Mouse (Mus musculus): ENCODE data around the gene Gm37240. TPM values are rescaled to one million over a fixed set of nuclear protein-coding genes. Genes with fewer than 3 reads are reported as not detected.

The Gm37240 gene
- total and polyA plus RNA-seq, 2 experiments from 2014 or later, result 0.43 to 1.9 TPM

- no peak for TF ChIP-seq CTCF (IDR thresholded peaks at IDR 0.05)
- H3K9me3 ChIP-seq (ENCODE audit: low read length), result no peaks in the 10 kb centered on the region
- 93% methylated on average over 2 of the region's 2 CpGs for WGBS
- no peak overlapping the region for H3K4me3 ChIP-seq (ENCODE audit: low read depth, low read length)
- H3K4me2 ChIP-seq (ENCODE audit: low read depth, low read length, poor library complexity, severe bottlenecking), result no peak overlapping the region
- ATAC-seq (ENCODE audit: low FRiP score) (no peak), DNase-seq (ENCODE audit: low spot score) (no peak)
- no peaks in the 10 kb centered on the region for H3K4me1 ChIP-seq (ENCODE audit: insufficient read depth, low read length)
- H3K36me3 ChIP-seq (ENCODE audit: insufficient read depth, low read length), result no peaks in the 10 kb centered on the region
- H3K27me3 ChIP-seq (ENCODE audit: insufficient read depth, low read length), result no peaks in the 10 kb centered on the region
- no peak overlapping the region for H3K9ac ChIP-seq (replicated peaks; ENCODE audit: low read length, poor library complexity, severe bottlenecking)
- H3K27ac ChIP-seq (ENCODE audit: low read depth, low read length), result no peak overlapping the region
Observed at GRCm38 (mm10) chr3:85284483-85284882, 602.8 kb downstream of the Gm37240 start.

DNA sequence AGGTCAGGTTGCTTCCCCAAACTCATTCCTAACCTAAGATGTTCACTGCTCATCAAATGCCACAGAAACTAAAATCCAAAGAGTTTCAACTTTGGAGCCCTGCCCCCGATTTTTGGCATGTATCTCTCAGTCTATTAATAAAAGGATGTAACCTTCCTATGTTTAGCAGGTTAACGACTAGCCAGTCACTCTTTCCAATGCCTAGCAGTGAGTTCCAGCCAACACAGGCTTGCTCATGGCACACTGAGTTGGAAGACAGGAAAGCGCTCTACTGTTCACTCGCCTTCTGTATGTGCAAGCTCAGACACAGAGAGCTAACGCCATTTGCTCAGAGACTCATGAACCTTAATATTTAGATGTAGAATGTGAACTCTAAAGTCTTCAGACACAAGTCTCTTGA is 604.5 kb downstream of the Gm37240 start:
- no peak for DNase-seq (ENCODE audit: low spot score)
- no peak for ATAC-seq (ENCODE audit: low FRiP score)
- TF ChIP-seq CTCF (IDR thresholded peaks at IDR 0.05), result no peak
- no peak overlapping the region for H3K4me2 ChIP-seq (ENCODE audit: low read depth, low read length, poor library complexity, severe bottlenecking)
- no peak overlapping the region for H3K4me3 ChIP-seq (ENCODE audit: low read depth, low read length)
- no peaks in the 10 kb centered on the region for H3K27me3 ChIP-seq (ENCODE audit: insufficient read depth, low read length)
- H3K4me1 ChIP-seq (ENCODE audit: insufficient read depth, low read length), result no peaks in the 10 kb centered on the region
- no peak overlapping the region for H3K9ac ChIP-seq (replicated peaks; ENCODE audit: low read length, poor library complexity, severe bottlenecking)
- WGBS, result 89% methylated on average over 5 of the region's 5 CpGs
- no peaks in the 10 kb centered on the region for H3K9me3 ChIP-seq (ENCODE audit: low read length)
- no peak overlapping the region for H3K27ac ChIP-seq (ENCODE audit: low read depth, low read length)
- no peaks in the 10 kb centered on the region for H3K36me3 ChIP-seq (ENCODE audit: insufficient read depth, low read length)

DNA sequence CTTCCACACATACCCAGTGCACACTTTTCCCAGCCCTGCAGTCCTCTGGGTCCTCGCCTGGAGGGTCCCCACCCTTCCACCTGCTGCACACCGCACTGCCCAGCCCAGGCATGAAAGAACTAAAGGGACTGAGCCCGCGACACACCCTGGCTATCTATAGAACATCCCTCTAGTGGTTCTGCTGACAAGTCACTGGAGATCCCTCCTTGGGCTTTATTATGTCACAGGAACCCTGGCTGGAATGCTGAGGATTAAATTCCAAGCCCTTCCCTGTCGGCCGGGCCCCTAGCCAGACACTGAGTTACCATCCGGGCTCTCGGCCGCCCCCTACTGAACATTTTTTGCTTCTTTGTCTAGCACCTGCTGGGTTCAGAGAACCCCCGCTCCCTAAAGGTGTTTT is 612.2 kb downstream of the Gm37240 start:
- H3K4me1 ChIP-seq (ENCODE audit: insufficient read depth, low read length), result no peaks in the 10 kb centered on the region
- DNase-seq (ENCODE audit: low spot score) (no peak), ATAC-seq (ENCODE audit: low FRiP score) (no peak)
- 36% methylated on average over 10 of the region's 10 CpGs for WGBS
- no peak overlapping the region for H3K27ac ChIP-seq (ENCODE audit: low read depth, low read length)
- no peaks in the 10 kb centered on the region for H3K27me3 ChIP-seq (ENCODE audit: insufficient read depth, low read length)
- no peaks in the 10 kb centered on the region for H3K36me3 ChIP-seq (ENCODE audit: insufficient read depth, low read length)
- TF ChIP-seq CTCF (IDR thresholded peaks at IDR 0.05), result peak; percentile 30
- H3K4me2 ChIP-seq (ENCODE audit: low read depth, low read length, poor library complexity, severe bottlenecking), result no peak overlapping the region
- H3K9me3 ChIP-seq (ENCODE audit: low read length), result no peaks in the 10 kb centered on the region
- H3K9ac ChIP-seq (replicated peaks; ENCODE audit: low read length, poor library complexity, severe bottlenecking), result no peak overlapping the region
- H3K4me3 ChIP-seq (ENCODE audit: low read depth, low read length), result no peak overlapping the region

DNA sequence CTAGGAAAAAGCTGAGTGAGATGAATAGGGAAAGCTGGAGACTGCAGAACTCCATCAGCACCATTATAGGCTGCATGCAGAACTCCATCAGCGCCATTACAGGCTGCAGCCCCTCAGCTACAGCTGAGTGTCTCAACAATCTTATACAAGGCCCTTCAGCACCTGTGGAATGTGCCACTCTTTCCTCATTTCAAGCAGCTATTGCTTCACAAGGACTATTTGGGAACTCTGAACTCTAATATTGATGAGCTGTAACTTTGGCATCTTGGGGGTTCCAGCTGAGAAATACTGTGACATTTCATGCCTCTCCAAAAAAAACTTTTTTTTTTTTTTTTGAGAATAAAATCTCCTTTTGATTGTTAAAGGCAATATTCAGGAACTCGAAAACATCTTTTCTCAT is 615.8 kb downstream of the Gm37240 start:
- Histone ChIP-seq H3K27ac (ENCODE audit: low read depth, low read length) (no peak overlapping the region), H3K4me2 (ENCODE audit: low read depth, low read length, poor library complexity, severe bottlenecking) (no peak overlapping the region), H3K4me3 (ENCODE audit: low read depth, low read length) (no peak overlapping the region), H3K9me3 (ENCODE audit: low read length) (no peaks in the 10 kb centered on the region), H3K9ac (replicated peaks; ENCODE audit: low read length, poor library complexity, severe bottlenecking) (no peak overlapping the region), H3K4me1 (ENCODE audit: insufficient read depth, low read length) (no peaks in the 10 kb centered on the region), H3K27me3 (ENCODE audit: insufficient read depth, low read length) (no peaks in the 10 kb centered on the region), H3K36me3 (ENCODE audit: insufficient read depth, low read length) (no peaks in the 10 kb centered on the region)
- TF ChIP-seq CTCF (IDR thresholded peaks at IDR 0.05), result no peak
- ATAC-seq (ENCODE audit: low FRiP score) (no peak), DNase-seq (ENCODE audit: low spot score) (no peak)
- 95% methylated on average over 2 of the region's 2 CpGs for WGBS

GRCm38 (mm10) chr3:85264963-85265362 is 622.4 kb downstream of the Gm37240 start:
- H3K4me3 ChIP-seq (ENCODE audit: low read depth, low read length), result no peak overlapping the region

GRCm38 (mm10) chr3:85264546-85264945 is 622.8 kb downstream of the Gm37240 start:
- H3K9ac ChIP-seq (replicated peaks; ENCODE audit: low read length, poor library complexity, severe bottlenecking), result no peak overlapping the region
- ATAC-seq (ENCODE audit: low FRiP score) (no peak), DNase-seq (ENCODE audit: low spot score) (no peak)
- no peak overlapping the region for H3K4me2 ChIP-seq (ENCODE audit: low read depth, low read length, poor library complexity, severe bottlenecking)
- no peaks in the 10 kb centered on the region for H3K4me1 ChIP-seq (ENCODE audit: insufficient read depth, low read length)
- no peak overlapping the region for H3K27ac ChIP-seq (ENCODE audit: low read depth, low read length)
- TF ChIP-seq CTCF (IDR thresholded peaks at IDR 0.05), result no peak
- H3K36me3 ChIP-seq (ENCODE audit: insufficient read depth, low read length), result no peaks in the 10 kb centered on the region
- no peaks in the 10 kb centered on the region for H3K27me3 ChIP-seq (ENCODE audit: insufficient read depth, low read length)
- no peaks in the 10 kb centered on the region for H3K9me3 ChIP-seq (ENCODE audit: low read length)
- 86% methylated on average over 6 of the region's 6 CpGs for WGBS
- H3K4me3 ChIP-seq (ENCODE audit: low read depth, low read length), result no peak overlapping the region

More at GRCm38 (mm10) chr3:85264963-85265362, 622.4 kb downstream of the Gm37240 start:
- H3K4me1 ChIP-seq (ENCODE audit: insufficient read depth, low read length), result no peaks in the 10 kb centered on the region
- no peak for DNase-seq (ENCODE audit: low spot score)
- no peak for TF ChIP-seq CTCF (IDR thresholded peaks at IDR 0.05)
- H3K27me3 ChIP-seq (ENCODE audit: insufficient read depth, low read length), result no peaks in the 10 kb centered on the region
- H3K9me3 ChIP-seq (ENCODE audit: low read length), result no peaks in the 10 kb centered on the region
- no peak for ATAC-seq (ENCODE audit: low FRiP score)
- WGBS, result 89% methylated on average over 2 of the region's 2 CpGs
- H3K36me3 ChIP-seq (ENCODE audit: insufficient read depth, low read length), result no peaks in the 10 kb centered on the region
- H3K27ac ChIP-seq (ENCODE audit: low read depth, low read length), result no peak overlapping the region
- H3K9ac ChIP-seq (replicated peaks; ENCODE audit: low read length, poor library complexity, severe bottlenecking), result no peak overlapping the region
- no peak overlapping the region for H3K4me2 ChIP-seq (ENCODE audit: low read depth, low read length, poor library complexity, severe bottlenecking)

All from midbrain, postnatal 0 days (tissue).